Mouse (Mus musculus) kidney, postnatal 36 days (tissue): ENCODE results near the gene Cep95.
"Not testable (repeated sequence)": the region's sequence is repeated elsewhere in the genome, so short reads cannot be mapped to it uniquely, and the experiment has no call there.

ENCODE experiments used
- DNase-seq, 2 experiments: peaks; one replicate each; pipeline ENCODE4 v3.0.0; 2021 to 2022; ENCODE audit warnings: mixed read lengths in 2 of 2

Cep95 gene

GRCm38 (mm10) chr11:106788775-106789459 lies at the start of gene Cep95, which contains the start of gene Ddx5:
TSS of gene Cep95 (plus strand) at chr11:106789252.
TSS of gene Ddx5 (minus strand) at chr11:106789185.
- DNase-seq: peak; percentile 99

GRCm38 (mm10) chr11:106740724-106741123 lies 48.3 kb upstream of the Cep95 start:
- not testable (repeated sequence) for DNase-seq

- DNase-seq: no peak
These were observed 47.8 kb upstream of the Cep95 start for GRCm38 (mm10) chr11:106741232-106741631.

GRCm38 (mm10) chr11:106741826-106742225 lies 47.2 kb upstream of the Cep95 start:
- no peak for DNase-seq

- no peak for DNase-seq
These were observed 46.6 kb upstream of the Cep95 start for GRCm38 (mm10) chr11:106742388-106742841.

GRCm38 (mm10) chr11:106744949-106745348 lies 44.1 kb upstream of the Cep95 start:
- no peak for DNase-seq

GRCm38 (mm10) chr11:106749557-106750120 lies 39.4 kb upstream of the Cep95 start:
- DNase-seq: not testable (repeated sequence)

- DNase-seq: no peak
These were observed 38.8 kb upstream of the Cep95 start, which contains the start of gene Pecam1 for GRCm38 (mm10) chr11:106750121-106750751. TSS of gene Pecam1 (minus strand) at chr11:106750628.

- no peak for DNase-seq
These were observed 37.7 kb upstream of the Cep95 start, which contains the start of gene Milr1 for GRCm38 (mm10) chr11:106751039-106752018. TSS of gene Milr1 (plus strand) at chr11:106751226.

GRCm38 (mm10) chr11:106752103-106752502 lies 36.9 kb upstream of the Cep95 start:
- DNase-seq: no peak

- no peak for DNase-seq
These were observed 35.7 kb upstream of the Cep95 start for GRCm38 (mm10) chr11:106753314-106753713.

GRCm38 (mm10) chr11:106755583-106755982 lies 33.5 kb upstream of the Cep95 start:
- DNase-seq: no peak

GRCm38 (mm10) chr11:106759028-106759427 lies 30.0 kb upstream of the Cep95 start:
- DNase-seq: no peak

- no peak for DNase-seq
These were observed 28.5 kb upstream of the Cep95 start for GRCm38 (mm10) chr11:106760511-106760910.

- peak; percentile 21 to 24 for DNase-seq
These were observed 26.8 kb upstream of the Cep95 start for GRCm38 (mm10) chr11:106762139-106762799.

- no peak for DNase-seq
These were observed 26.3 kb upstream of the Cep95 start for GRCm38 (mm10) chr11:106762800-106763185.

GRCm38 (mm10) chr11:106766611-106767162 lies 22.4 kb upstream of the Cep95 start:
- no peak for DNase-seq

- no peak for DNase-seq
These were observed 21.5 kb upstream of the Cep95 start for GRCm38 (mm10) chr11:106767516-106767915.

GRCm38 (mm10) chr11:106770195-106770974 lies 18.7 kb upstream of the Cep95 start:
- DNase-seq: peak in 1 of 2 experiments; percentile 35

GRCm38 (mm10) chr11:106773061-106773460 lies 16.0 kb upstream of the Cep95 start:
- DNase-seq: no peak

GRCm38 (mm10) chr11:106776960-106777359 lies 12.1 kb upstream of the Cep95 start:
- DNase-seq: peak; percentile 64 to 66
